ENCODE assay signal across 14 mouse cellular contexts in genomic region chr7:26767084-26767483, GRCm38 (mm10). TPM values are rescaled to one million over a fixed set of nuclear protein-coding genes. Genes with fewer than 3 reads are reported as not detected.
DNase-seq lines count a peak whose midpoint lies in the region; ATAC-seq and TF ChIP-seq lines count a peak whose summit lies in the region.
"Had no signal": no experiment of that assay in that cellular context is flagged by ENCODE, and none has a peak within 500 bp of the region (broad histone marks: within the 10 kb centered on the region; RNA-seq: fewer than 3 reads in every experiment).

No protein-coding gene starts in this region.

- H3K4me3 ChIP-seq in left cerebral cortex, adult 2 months, result no peak overlapping the region
- H3K4me3 ChIP-seq: hindbrain, embryonic 12.5 days; megakaryocyte, embryonic 14.5 days; stomach, embryonic 15.5 days had no signal

- no peak for ATAC-seq in activated CD4-positive, CD25-positive, alpha-beta regulatory T cell, adult 4 months

- no peak overlapping the region for H3K27ac ChIP-seq in left cerebral cortex, adult 2 months
- H3K27ac ChIP-seq: hindbrain, embryonic 12.5 days; stomach, embryonic 15.5 days had no signal

- intact Hi-C loops in left cerebral cortex, adult 2 months (cut with DNase I), result loop anchor here (5.0 kb wide), 1 partner anchor 355 kb away; no protein-coding TSS in a partner anchor

- TF ChIP-seq CTCF in left cerebral cortex, adult 2 months (IDR thresholded peaks at IDR 0.05), result peak; percentile 35

- DNase-seq in adrenal gland, postnatal 14 days, result peak; percentile 28
- DNase-seq in adrenal gland, adult 8-10 months, result no peak
- DNase-seq in left cerebral cortex, adult 2 months (ENCODE audit: extremely low spot score in 1 of 2, low spot score in 2 of 2), result no peak
- DNase-seq in left cerebral cortex, adult 11 months (ENCODE audit: low spot score), result no peak
- DNase-seq in adipocyte (ENCODE audit: low spot score), result peak; percentile 3
- DNase-seq in lung, postnatal 10 days, result peak; percentile 47
- DNase-seq in frontal cortex, adult 2 months (ENCODE audit: extremely low spot score in 1 of 2, low spot score in 1 of 2), result no peak
- DNase-seq: gastrocnemius, postnatal 10 days had no signal

RNA-seq across cellular contexts. Expression of gene Cyp2b19, which starts 10.1 kb away (rescaled TPM):
- 0.26 TPM in 1 of 2 replicates, not detected in the other for total RNA-seq in adrenal gland, postnatal 14 days (2021)
- not detected for total RNA-seq in adrenal gland, adult 8-10 months (2022)
- total RNA-seq in left cerebral cortex, adult 2 months (2021), result not detected
- not detected in 2 replicates for polyA plus RNA-seq in frontal cortex, adult 2 months (2012; rRNA removed)
- polyA plus RNA-seq in activated CD4-positive, CD25-positive, alpha-beta regulatory T cell, adult 4 months (2017; shearing (Covaris generic)), result not detected
- total RNA-seq: gastrocnemius, postnatal 10 days; left cerebral cortex, adult 8-10 months had no signal
- polyA plus RNA-seq: C2C12; stomach, embryonic 15.5 days had no signal

RNA-seq across cellular contexts. Expression of gene Cyp2g1, which starts 41.6 kb away (rescaled TPM):
- total RNA-seq in adrenal gland, postnatal 14 days (2021), result 1.6 TPM in 1 of 2 replicates, not detected in the other
- under 1 TPM in 1 of 4 experiments, not detected in 3; 0.31 TPM for total RNA-seq in adrenal gland, adult 8-10 months (2022)
- total RNA-seq in left cerebral cortex, adult 2 months (2021), result not detected
- polyA plus RNA-seq in frontal cortex, adult 2 months (2012; rRNA removed), result 0.20 and 5.4 TPM in 2 replicates
- polyA plus RNA-seq in activated CD4-positive, CD25-positive, alpha-beta regulatory T cell, adult 4 months (2017; shearing (Covaris generic)), result not detected
- total RNA-seq: gastrocnemius, postnatal 10 days; left cerebral cortex, adult 8-10 months had no signal
- polyA plus RNA-seq: C2C12; hindbrain, embryonic 12.5 days; stomach, embryonic 15.5 days had no signal

Comparison
In these comparisons a context has a peak if more than half of its experiments do, and no peak if none do; other contexts are left out.
1. DNase-seq: peak in adrenal gland, postnatal 14 days (single experiment), adipocyte (single experiment) and lung, postnatal 10 days (single experiment); none in adrenal gland, adult 8-10 months (single experiment), left cerebral cortex, adult 2 months (0 of 2), left cerebral cortex, adult 11 months (single experiment) and frontal cortex, adult 2 months (0 of 2).